Mouse (Mus musculus) right cerebral cortex, postnatal 25 days (tissue): ENCODE measurements around the gene Gm49450.
"Not testable (repeated sequence)": the region's sequence is repeated elsewhere in the genome, so short reads cannot be mapped to it uniquely, and the experiment has no call there.

Source experiments
- DNase-seq: peaks from one replicate; pipeline ENCODE4 v3.0.0; 2022

Gm49450 gene

GRCm38 (mm10) chr15:98923031-98923537 lies 30.3 kb downstream of the Gm49450 start:
- no peak for DNase-seq

DNA sequence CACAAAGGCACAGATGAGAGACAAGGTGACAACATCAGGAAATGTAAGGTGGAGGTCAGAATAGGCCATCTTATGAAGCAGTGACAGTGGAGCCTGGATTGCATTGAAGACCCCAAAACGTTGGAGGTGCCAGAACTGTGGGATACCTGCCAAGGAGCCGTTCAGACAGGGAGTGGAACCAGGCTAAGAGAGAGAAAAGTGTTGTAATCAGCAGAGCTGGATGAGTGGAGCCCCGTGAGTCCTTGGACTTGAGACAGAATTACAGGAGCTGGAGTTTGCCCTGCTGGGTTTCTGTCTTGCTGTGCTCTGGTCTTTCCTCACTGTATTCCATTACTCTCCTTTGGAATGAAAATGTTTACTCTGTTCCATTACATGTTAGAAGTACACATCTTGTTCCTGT lies 30.8 kb downstream of the Gm49450 start:
- no peak for DNase-seq

DNA sequence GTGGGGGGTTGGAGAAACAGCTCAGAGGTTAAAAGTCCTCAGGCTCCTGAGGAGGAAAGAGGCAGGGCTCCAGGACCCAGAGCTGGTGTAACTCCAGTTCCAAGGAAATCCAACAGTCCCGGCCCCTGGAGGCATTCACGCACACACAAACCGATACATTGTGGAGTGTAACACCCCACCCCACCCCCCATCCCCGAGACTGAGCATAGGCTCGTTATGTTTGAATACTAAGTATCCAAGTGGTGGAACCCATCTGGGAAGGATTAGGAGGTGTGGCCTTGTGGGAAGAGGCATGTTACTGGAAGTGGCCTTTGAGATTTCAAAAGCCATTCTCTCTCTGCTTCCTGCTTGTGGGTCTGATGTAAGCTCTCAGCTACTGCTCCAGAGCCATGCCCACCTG lies 31.8 kb downstream of the Gm49450 start:
- DNase-seq: no peak

DNA sequence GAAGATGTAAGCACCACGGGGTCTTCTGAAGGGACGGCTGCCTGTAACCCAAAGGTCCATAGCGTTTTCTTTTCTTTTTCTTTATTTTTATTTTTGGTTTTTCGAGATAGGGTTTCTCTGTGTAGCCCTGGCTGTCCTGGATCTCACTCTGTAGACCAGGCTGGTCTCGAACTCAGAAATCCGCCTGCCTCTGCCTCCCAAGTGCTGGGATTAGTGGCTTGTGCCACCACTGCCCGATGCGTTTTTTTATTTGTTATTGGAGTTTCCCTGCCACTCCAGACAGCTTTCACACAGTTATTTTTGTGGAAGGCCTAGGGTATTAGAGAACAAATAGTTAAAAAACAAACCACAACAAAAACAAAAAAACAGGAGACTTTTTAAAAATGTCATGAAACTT lies 34.9 kb downstream of the Gm49450 start:
- not testable (repeated sequence) for DNase-seq

DNA sequence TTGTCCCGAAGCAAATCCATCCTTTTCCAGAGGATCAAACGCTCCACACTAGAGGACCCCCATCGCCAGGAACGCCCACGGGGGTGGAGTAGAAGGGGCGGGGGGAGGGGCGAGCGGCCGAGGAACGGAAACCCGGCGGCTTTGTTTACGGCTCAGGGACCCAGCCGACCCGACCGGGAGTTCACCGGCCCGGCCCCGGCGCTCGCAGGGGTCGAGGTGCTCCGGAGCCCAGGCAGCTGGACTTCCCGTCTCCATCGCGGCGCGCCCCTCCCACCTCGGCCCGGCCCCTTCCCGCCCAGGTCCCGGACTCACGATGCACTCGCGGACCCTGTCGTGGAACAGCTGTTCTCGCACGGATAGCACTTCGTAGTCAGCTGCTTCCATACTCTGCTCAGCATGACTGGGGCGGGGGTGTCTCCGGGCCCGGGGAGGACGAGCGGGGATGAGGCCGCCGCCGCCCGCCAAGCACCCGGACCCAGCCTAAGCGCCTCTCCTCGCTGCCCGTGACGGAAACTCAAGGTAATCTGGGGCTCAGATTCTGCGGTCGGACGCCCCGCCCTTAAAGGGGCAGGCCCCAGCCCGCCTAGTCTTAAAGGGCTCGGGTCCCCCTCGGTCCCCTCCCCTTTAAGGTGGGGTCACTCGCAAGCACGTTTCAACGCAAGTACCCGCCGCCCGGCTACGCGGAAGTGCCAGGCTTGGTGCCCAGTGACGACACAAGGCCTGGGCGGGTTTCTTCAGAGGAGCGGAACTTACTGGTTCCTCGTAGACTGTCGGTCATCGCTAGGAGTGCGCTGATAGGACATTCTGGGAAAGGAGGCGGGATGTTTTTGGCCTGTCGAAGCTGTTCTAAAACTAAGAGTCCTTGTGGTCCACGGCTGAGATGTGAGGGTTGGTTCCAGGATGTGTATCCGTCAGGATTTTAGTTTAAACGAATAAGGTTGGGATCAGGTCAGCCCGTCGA lies 35.5 kb downstream of the Gm49450 start, which contains the start of gene Lmbr1l:
Gene Lmbr1l, minus strand, starts transcription at position 694 of the 961 bp plus-strand sequence.
- DNase-seq: peak; percentile 99

DNA sequence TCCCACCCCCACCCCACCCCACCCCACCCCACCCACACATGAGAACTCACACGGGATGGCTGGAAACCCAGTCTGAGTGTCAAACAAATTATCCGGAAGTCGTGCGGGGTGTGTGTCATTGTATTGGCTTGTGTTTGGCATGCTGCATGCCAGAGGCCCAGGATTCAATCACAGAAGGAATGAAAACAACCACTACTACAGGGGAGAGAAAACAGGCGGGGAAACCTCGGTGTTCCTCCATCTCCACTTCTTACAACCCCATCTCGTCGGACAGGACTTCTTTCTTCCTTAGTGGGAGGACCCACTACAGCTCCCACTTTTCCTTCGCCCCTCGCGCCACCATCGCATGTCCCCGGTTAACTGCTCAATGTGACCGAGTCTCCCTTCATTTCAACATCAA lies 36.3 kb downstream of the Gm49450 start:
- DNase-seq: peak; percentile 11

GRCm38 (mm10) chr15:98916016-98916415 lies 37.3 kb downstream of the Gm49450 start:
- DNase-seq: no peak

GRCm38 (mm10) chr15:98914903-98915302 lies 38.4 kb downstream of the Gm49450 start:
- DNase-seq: no peak

GRCm38 (mm10) chr15:98904692-98905091 lies 48.7 kb downstream of the Gm49450 start:
- DNase-seq: no peak

- DNase-seq: no peak
Observed at GRCm38 (mm10) chr15:98902600-98902999, 50.8 kb downstream of the Gm49450 start.

DNA sequence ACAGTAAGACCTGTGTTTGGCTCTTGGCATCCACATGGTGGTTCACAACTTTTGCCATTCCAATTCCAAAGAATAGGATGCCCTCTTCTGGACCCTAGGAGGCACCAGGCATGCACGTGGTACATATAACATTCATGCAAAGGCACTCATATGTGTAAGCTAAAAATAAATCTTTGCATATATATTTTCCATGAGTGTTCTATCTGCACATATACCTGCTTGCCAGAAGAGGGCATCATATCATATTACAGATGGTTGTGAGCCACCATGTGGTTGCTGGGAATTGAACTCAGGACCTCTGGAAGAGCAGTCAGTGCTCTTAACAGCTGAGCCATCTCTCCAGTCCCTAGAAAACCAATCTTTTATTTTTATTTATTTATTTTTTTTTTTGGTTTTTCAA lies 51.8 kb downstream of the Gm49450 start:
- DNase-seq: no peak

GRCm38 (mm10) chr15:98897928-98898800 lies 55.2 kb downstream of the Gm49450 start, which contains the start of gene Dhh:
TSS of gene Dhh (minus strand) at chr15:98898540.
- no peak for DNase-seq

DNA sequence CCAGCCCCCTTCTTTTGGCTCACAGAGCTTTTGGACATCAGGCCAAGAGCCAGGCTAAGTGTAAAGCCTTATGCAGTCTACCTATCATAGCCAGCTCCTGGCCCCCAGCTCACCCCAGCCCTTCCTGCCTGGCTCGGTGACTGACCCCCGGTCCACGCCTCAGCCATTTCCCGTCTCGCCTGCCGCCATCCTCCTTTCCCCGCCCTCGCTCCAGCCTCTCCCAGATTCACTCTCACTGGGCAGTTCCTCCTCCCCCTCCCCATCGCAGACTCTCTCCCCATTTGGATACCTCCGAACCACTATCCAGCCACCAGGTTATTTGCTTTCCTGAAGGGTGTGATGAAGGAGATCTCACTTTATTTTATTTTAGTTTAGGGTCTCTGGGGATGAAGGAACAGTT lies 55.9 kb downstream of the Gm49450 start:
- no peak for DNase-seq

- no peak for DNase-seq
Observed at GRCm38 (mm10) chr15:98895635-98896589, 57.4 kb downstream of the Gm49450 start.

- DNase-seq: no peak
Observed at GRCm38 (mm10) chr15:98894746-98895634, 58.4 kb downstream of the Gm49450 start.

DNA sequence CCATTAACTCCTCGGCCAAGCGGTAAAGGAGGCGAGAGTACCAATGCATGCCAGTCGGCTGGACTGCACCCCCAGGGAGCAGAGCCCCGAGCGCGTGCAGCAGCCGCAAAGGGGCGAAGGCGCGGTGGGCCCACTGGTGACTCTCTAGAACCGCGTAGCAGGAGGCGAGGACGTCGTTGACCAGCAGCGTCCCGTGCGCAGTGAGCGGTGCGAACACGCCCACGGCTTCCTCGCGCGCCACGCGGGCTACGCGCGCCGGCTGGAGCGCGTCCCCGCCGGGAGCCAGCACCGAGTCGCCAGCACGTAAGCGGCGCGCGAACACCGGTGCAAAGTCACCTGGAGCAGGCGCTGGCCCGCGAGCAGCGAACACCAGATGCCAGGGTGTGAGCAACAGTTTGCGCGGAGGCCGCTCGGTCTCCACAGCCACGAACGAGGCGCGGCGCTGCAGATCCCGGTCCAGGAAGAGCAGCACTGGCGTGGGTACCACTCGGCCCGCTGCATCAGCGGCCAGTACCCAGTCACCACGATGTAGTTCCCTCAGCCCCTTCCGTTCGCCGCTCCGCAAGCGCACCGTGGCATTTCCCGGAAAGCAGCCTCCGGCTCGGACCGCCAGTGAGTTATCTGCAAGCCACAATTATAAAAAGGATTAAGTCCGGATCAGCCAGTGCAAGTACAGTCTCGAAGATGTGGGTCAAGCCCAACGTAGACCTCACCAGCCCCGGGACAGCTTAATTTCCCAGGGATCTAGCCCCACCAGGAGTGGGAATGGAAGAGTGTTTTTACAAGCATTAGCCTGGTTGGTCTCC lies 59.2 kb downstream of the Gm49450 start, which contains the start of gene Rhebl1:
Gene Rhebl1, minus strand, starts transcription at position 601 of the 806 bp plus-strand sequence.
- DNase-seq: peak; percentile 65

- DNase-seq: no peak
Observed at GRCm38 (mm10) chr15:98893036-98893435, 60.3 kb downstream of the Gm49450 start.

GRCm38 (mm10) chr15:98891907-98892606 lies 61.3 kb downstream of the Gm49450 start:
- peak; percentile 38 for DNase-seq

DNA sequence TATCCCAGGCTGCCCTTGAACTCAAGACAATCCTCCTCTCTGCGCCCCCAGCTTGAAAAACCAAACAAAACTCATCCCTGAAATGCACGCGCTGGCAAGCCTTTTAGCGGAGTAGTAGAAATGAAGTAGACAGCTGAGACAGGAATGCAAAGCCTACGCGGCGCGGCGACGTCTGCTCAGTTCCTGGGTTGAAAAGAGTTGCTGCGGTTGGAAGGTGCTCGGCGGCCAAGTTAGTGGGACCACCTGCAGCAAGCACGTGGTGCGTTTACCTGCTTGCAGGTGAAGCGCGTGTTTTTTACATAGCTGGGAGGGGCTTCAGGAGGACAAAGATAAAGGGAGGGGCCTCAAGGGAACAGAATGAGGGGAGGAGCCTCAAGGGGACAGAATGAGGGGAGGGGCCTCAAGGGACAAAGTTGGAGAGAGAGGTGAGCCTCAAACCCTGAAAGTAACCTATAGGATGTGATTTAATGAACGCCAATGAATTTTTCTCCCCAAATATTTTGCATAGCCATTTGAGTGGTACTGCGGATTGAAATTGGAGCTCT lies 62.1 kb downstream of the Gm49450 start:
- DNase-seq: no peak
